Comparison of ENCODE assay signal across 15 mouse cellular contexts in genomic region chr16:78564110-78564821, GRCm38 (mm10). TPM values are rescaled to one million over a fixed set of nuclear protein-coding genes. Genes with fewer than 3 reads are reported as not detected.
A peak's percentile ranks its signal among the peaks of the same experiment; 100 is the strongest.
DNase-seq lines count a peak whose midpoint lies in the region; ATAC-seq and TF ChIP-seq lines count a peak whose summit lies in the region.
"Had no signal": no experiment of that assay in that cellular context is flagged by ENCODE, and none has a peak within 500 bp of the region (broad histone marks: within the 10 kb centered on the region; RNA-seq: fewer than 3 reads in every experiment).

No protein-coding gene starts in this region.

- WGBS in heart, embryonic 13.5 days: 77% methylated on average over 13 of the region's 13 CpGs
- WGBS in heart, adult 2 months: 75% methylated on average over 13 of the region's 13 CpGs
- WGBS in bone marrow, adult 2 months: 63% methylated on average over 13 of the region's 13 CpGs
- 77% methylated on average over 13 of the region's 13 CpGs for WGBS in macrophage (ENCODE audit: missing documents)

- peak overlapping the region; percentile 69; the same call in 1 of the 2 replicates for H3K27ac ChIP-seq in heart, embryonic 13.5 days (replicated peaks)
- no peak overlapping the region for H3K27ac ChIP-seq in heart, adult 2 months
- peak overlapping the region; percentile 54; the same call in 1 of the 2 replicates for H3K27ac ChIP-seq in bone marrow, adult 2 months (ENCODE audit: control insufficient read depth, insufficient read depth, low read depth, low read length, poor library complexity)
- H3K27ac ChIP-seq in macrophage: peak overlapping the region; percentile 31; the same call in 1 of the 2 replicates
- H3K27ac ChIP-seq: embryonic facial prominence, embryonic 12.5 days; limb, embryonic 15.5 days; midbrain, embryonic 12.5 days; stomach, embryonic 15.5 days had no signal

- H3K27me3 ChIP-seq in heart, embryonic 13.5 days (replicated peaks): no peaks in the 10 kb centered on the region
- H3K27me3 ChIP-seq in heart, adult 2 months (ENCODE audit: control insufficient read depth, insufficient read depth, low read length): no peaks in the 10 kb centered on the region
- H3K27me3 ChIP-seq: embryonic facial prominence, embryonic 12.5 days; limb, embryonic 15.5 days; midbrain, embryonic 12.5 days; stomach, embryonic 15.5 days had no signal

- H3K4me2 ChIP-seq in heart, embryonic 13.5 days: peak overlapping the region; percentile 41; the same call in 1 of the 2 replicates
- H3K4me2 ChIP-seq: embryonic facial prominence, embryonic 12.5 days; limb, embryonic 15.5 days; midbrain, embryonic 12.5 days; stomach, embryonic 15.5 days had no signal

- ATAC-seq in heart, embryonic 13.5 days (ENCODE audit: extremely low read depth, insufficient number of reproducible peaks, low FRiP score, low TSS enrichment): no peak
- ATAC-seq: forebrain, embryonic 16.5 days had no signal

- no peak overlapping the region for H3K9ac ChIP-seq in heart, embryonic 13.5 days
- H3K9ac ChIP-seq in heart, adult 2 months (ENCODE audit: low read depth, low read length): no peak overlapping the region
- H3K9ac ChIP-seq: embryonic facial prominence, embryonic 12.5 days; limb, embryonic 15.5 days; midbrain, embryonic 12.5 days; stomach, embryonic 15.5 days had no signal

- no peak for TF ChIP-seq EP300 in heart, adult 2 months (IDR thresholded peaks at IDR 0.05; ENCODE audit: insufficient read depth, low read depth, low read length)

- H3K79me2 ChIP-seq in heart, adult 2 months (replicated peaks; ENCODE audit: control insufficient read depth, insufficient read depth, low read length): no peaks in the 10 kb centered on the region
- H3K79me2 ChIP-seq in macrophage (ENCODE audit: inconsistent target): no peaks in the 10 kb centered on the region

- no peak for TF ChIP-seq CTCF in heart, adult 2 months (IDR thresholded peaks at IDR 0.05)
- TF ChIP-seq CTCF in bone marrow, adult 2 months (IDR thresholded peaks at IDR 0.05; ENCODE audit: control insufficient read depth, insufficient read depth, low read length): no peak

- intact Hi-C loops in heart, adult 2 months (cut with DNase I): no loop called here

- H3K36me3 ChIP-seq in heart, embryonic 13.5 days: peaks cover 23% of the 10 kb centered on the region
- no peaks in the 10 kb centered on the region for H3K36me3 ChIP-seq in heart, adult 2 months (ENCODE audit: control insufficient read depth, insufficient read depth, low read length)
- no peaks in the 10 kb centered on the region for H3K36me3 ChIP-seq in macrophage (ENCODE audit: inconsistent target)
- H3K36me3 ChIP-seq: stomach, embryonic 15.5 days had no signal

- DNase-seq in heart, adult 2 months: no peak
- DNase-seq in 416B (ENCODE audit: low read depth): peak; percentile 9
- DNase-seq in layer of hippocampus, postnatal 25 days (ENCODE audit: extremely low spot score in 1 of 2, low spot score in 1 of 2): no peak
- no peak for DNase-seq in right cerebral cortex, postnatal 25 days
- DNase-seq in gastrocnemius, adult 18-20 months (ENCODE audit: low spot score): no peak
- DNase-seq: cerebellum, adult 9-10 months; kidney, postnatal 14 days had no signal

- TF ChIP-seq POLR2A in heart, adult 2 months (IDR thresholded peaks at IDR 0.05; ENCODE audit: insufficient read depth, low read depth, low read length): no peak
- TF ChIP-seq POLR2A in bone marrow, adult 2 months (IDR thresholded peaks at IDR 0.05; ENCODE audit: borderline replicate concordance, control insufficient read depth, low read depth, low read length): no peak

- peaks cover 16% of the 10 kb centered on the region for H3K4me1 ChIP-seq in heart, embryonic 13.5 days
- H3K4me1 ChIP-seq in heart, adult 2 months (ENCODE audit: control insufficient read depth, insufficient read depth, low read length): no peaks in the 10 kb centered on the region
- H3K4me1 ChIP-seq in bone marrow, adult 2 months (ENCODE audit: control insufficient read depth, insufficient read depth, low read length): no peaks in the 10 kb centered on the region; the same call in 1 of the 2 replicates
- H3K4me1 ChIP-seq: embryonic facial prominence, embryonic 12.5 days; midbrain, embryonic 12.5 days; stomach, embryonic 15.5 days had no signal

- H3K4me3 ChIP-seq in heart, embryonic 13.5 days: no peak overlapping the region
- H3K4me3 ChIP-seq in heart, adult 2 months: no peak overlapping the region
- H3K4me3 ChIP-seq in bone marrow, adult 2 months (replicated peaks; ENCODE audit: control insufficient read depth, low read depth, low read length): no peak overlapping the region
- H3K4me3 ChIP-seq in macrophage (ENCODE audit: inconsistent target): no peak overlapping the region
- H3K4me3 ChIP-seq: embryonic facial prominence, embryonic 12.5 days; limb, embryonic 15.5 days; midbrain, embryonic 12.5 days; stomach, embryonic 15.5 days had no signal

- no peaks in the 10 kb centered on the region for H3K9me3 ChIP-seq in heart, embryonic 13.5 days
- H3K9me3 ChIP-seq: embryonic facial prominence, embryonic 12.5 days; limb, embryonic 15.5 days; midbrain, embryonic 12.5 days; stomach, embryonic 15.5 days had no signal

RNA-seq across cellular contexts. Expression of gene D16Ertd472e, which starts 12.2 kb away (rescaled TPM):
- polyA plus RNA-seq in heart, embryonic 13.5 days (2015; fragmentation: Nextera tagmentation; extraction: Ambion mirVana): 7.3 and 7.5 TPM in 2 replicates
- 1 to 10 TPM; 3.5 to 4.5 TPM for total RNA-seq in heart, adult 2 months (2021)
- polyA plus RNA-seq in heart, adult 2 months (2012; rRNA removed): 1.3 and 2.1 TPM in 2 replicates
- polyA plus RNA-seq in bone marrow, adult 2 months (2011; ENCODE audit: insufficient read depth, insufficient read length, low replicate concordance, missing spikeins): 3.8 TPM in 2 replicates
- total RNA-seq in macrophage (2018; cell fraction: chromatin; rRNA removed): 1 to 10 TPM in 18 of 26 experiments, under 1 TPM in 8; 0.58 to 5.4 (median 1.5) TPM
- 1 to 10 TPM in 25 of 26 experiments, under 1 TPM in 1; 0.85 to 5.7 (median 1.5) TPM for total RNA-seq in macrophage (2018; cell fraction: cytosol; rRNA removed)
- 1 to 10 TPM in 23 of 26 experiments, under 1 TPM in 3; 0.71 to 8.8 (median 1.8) TPM for total RNA-seq in macrophage (2018; cell fraction: nucleus; rRNA removed)
- 1.3 to 1.7 TPM (median 1.4 TPM) in 3 replicates for polyA plus RNA-seq in macrophage (2018)
- 10 to 100 TPM; 11.6 to 12.7 TPM for total RNA-seq in layer of hippocampus, postnatal 25 days (2021)
- 1 to 10 TPM; 2.3 to 2.6 TPM for total RNA-seq in gastrocnemius, adult 18-20 months (2021)
